Mouse (Mus musculus) ES-E14 (cell line): Measurements from ENCODE around the gene Prrx2.

Experiments
- CHD2 ChIP-seq: IDR thresholded peaks from 2 replicates; pipeline ENCODE4 v1.6.1; 2014; ENCODE audit warnings: mild to moderate bottlenecking, low read depth, low read length, inconsistent platforms
- HCFC1 ChIP-seq: IDR thresholded peaks from 2 replicates; pipeline ENCODE4 v1.6.1; 2012; ENCODE audit warnings: low read length, inconsistent platforms, borderline replicate concordance; ENCODE audit not compliant: insufficient read depth
- MAFK ChIP-seq: IDR thresholded peaks from 2 replicates; pipeline ENCODE4 v1.6.1; 2014; ENCODE audit warnings: mild to moderate bottlenecking, low read depth, low read length, inconsistent platforms; ENCODE audit not compliant: insufficient read depth
- ZC3H11A ChIP-seq: IDR thresholded peaks from 2 replicates; pipeline ENCODE4 v1.6.1; 2012; ENCODE audit warnings: low read depth, mild to moderate bottlenecking, inconsistent platforms, low read length, borderline replicate concordance
- ZNF384 ChIP-seq: IDR thresholded peaks from 2 replicates; pipeline ENCODE4 v1.6.1; 2012; ENCODE audit warnings: low read depth, low read length, inconsistent platforms

- no peak for TF ChIP-seq HCFC1
- TF ChIP-seq CHD2: no peak
- TF ChIP-seq ZC3H11A: no peak
- no peak for TF ChIP-seq MAFK
- TF ChIP-seq ZNF384: no peak
Measured at GRCm38 (mm10) chr2:30904231-30904630, 69.5 kb downstream of the Prrx2 start.
